Mouse (Mus musculus): ENCODE measurements around the gene Slc5a10.
"Not testable (repeated sequence)": the region's sequence is repeated elsewhere in the genome, so short reads cannot be mapped to it uniquely, and the experiment has no call there.

Gene Slc5a10

GRCm38 (mm10) chr11:61649626-61650025, 71.0 kb downstream of the Slc5a10 start:
- DNase-seq (ENCODE audit: low read depth, low spot score), result no peak

- no peak for DNase-seq (ENCODE audit: low read depth, low spot score)
These were observed 71.5 kb downstream of the Slc5a10 start for GRCm38 (mm10) chr11:61649163-61649580.

- DNase-seq (ENCODE audit: low read depth, low spot score), result peak; percentile 57
These were observed 71.9 kb downstream of the Slc5a10 start for GRCm38 (mm10) chr11:61648749-61649115.

- DNase-seq (ENCODE audit: low read depth, low spot score), result peak; percentile 60
These were observed 72.5 kb downstream of the Slc5a10 start for GRCm38 (mm10) chr11:61647956-61648748.

GRCm38 (mm10) chr11:61647110-61647910, 73.3 kb downstream of the Slc5a10 start:
- DNase-seq (ENCODE audit: low read depth, low spot score), result peak; percentile 86

GRCm38 (mm10) chr11:61646499-61647039, 74.1 kb downstream of the Slc5a10 start:
- no peak for DNase-seq (ENCODE audit: low read depth, low spot score)

GRCm38 (mm10) chr11:61645357-61645857, 75.2 kb downstream of the Slc5a10 start:
- peak; percentile 66 for DNase-seq (ENCODE audit: low read depth, low spot score)

- DNase-seq (ENCODE audit: low read depth, low spot score), result peak; percentile 79
These were observed 75.9 kb downstream of the Slc5a10 start for GRCm38 (mm10) chr11:61644576-61645326.

GRCm38 (mm10) chr11:61643184-61643961, 77.3 kb downstream of the Slc5a10 start:
- DNase-seq (ENCODE audit: low read depth, low spot score), result no peak

GRCm38 (mm10) chr11:61642106-61642505, 78.5 kb downstream of the Slc5a10 start:
- DNase-seq (ENCODE audit: low read depth, low spot score), result peak; percentile 64

- not testable (repeated sequence) for DNase-seq (ENCODE audit: low read depth, low spot score)
These were observed 80.0 kb downstream of the Slc5a10 start for GRCm38 (mm10) chr11:61640585-61640984.

GRCm38 (mm10) chr11:61639601-61640177, 80.9 kb downstream of the Slc5a10 start:
- no peak for DNase-seq (ENCODE audit: low read depth, low spot score)

GRCm38 (mm10) chr11:61638764-61639536, 81.7 kb downstream of the Slc5a10 start:
- peak; percentile 70 for DNase-seq (ENCODE audit: low read depth, low spot score)

GRCm38 (mm10) chr11:61637856-61638255, 82.8 kb downstream of the Slc5a10 start:
- DNase-seq (ENCODE audit: low read depth, low spot score), result no peak

GRCm38 (mm10) chr11:61637413-61637812, 83.2 kb downstream of the Slc5a10 start:
- DNase-seq (ENCODE audit: low read depth, low spot score), result no peak

GRCm38 (mm10) chr11:61636309-61636708, 84.3 kb downstream of the Slc5a10 start:
- DNase-seq (ENCODE audit: low read depth, low spot score), result not testable (repeated sequence)

- peak; percentile 61 for DNase-seq (ENCODE audit: low read depth, low spot score)
These were observed 91.0 kb downstream of the Slc5a10 start for GRCm38 (mm10) chr11:61629621-61630020.

- DNase-seq (ENCODE audit: low read depth, low spot score), result no peak
These were observed 94.1 kb downstream of the Slc5a10 start for GRCm38 (mm10) chr11:61626509-61626908.

- DNase-seq (ENCODE audit: low read depth, low spot score), result no peak
These were observed 95.5 kb downstream of the Slc5a10 start for GRCm38 (mm10) chr11:61625136-61625535.
